Mouse (Mus musculus): ENCODE measurements around the gene Chrdl2. TPM values are rescaled to one million over a fixed set of nuclear protein-coding genes. Genes with fewer than 3 reads are reported as not detected.

The Chrdl2 gene
- polyA plus RNA-seq, 1 experiment, result 0.08 TPM

DNA sequence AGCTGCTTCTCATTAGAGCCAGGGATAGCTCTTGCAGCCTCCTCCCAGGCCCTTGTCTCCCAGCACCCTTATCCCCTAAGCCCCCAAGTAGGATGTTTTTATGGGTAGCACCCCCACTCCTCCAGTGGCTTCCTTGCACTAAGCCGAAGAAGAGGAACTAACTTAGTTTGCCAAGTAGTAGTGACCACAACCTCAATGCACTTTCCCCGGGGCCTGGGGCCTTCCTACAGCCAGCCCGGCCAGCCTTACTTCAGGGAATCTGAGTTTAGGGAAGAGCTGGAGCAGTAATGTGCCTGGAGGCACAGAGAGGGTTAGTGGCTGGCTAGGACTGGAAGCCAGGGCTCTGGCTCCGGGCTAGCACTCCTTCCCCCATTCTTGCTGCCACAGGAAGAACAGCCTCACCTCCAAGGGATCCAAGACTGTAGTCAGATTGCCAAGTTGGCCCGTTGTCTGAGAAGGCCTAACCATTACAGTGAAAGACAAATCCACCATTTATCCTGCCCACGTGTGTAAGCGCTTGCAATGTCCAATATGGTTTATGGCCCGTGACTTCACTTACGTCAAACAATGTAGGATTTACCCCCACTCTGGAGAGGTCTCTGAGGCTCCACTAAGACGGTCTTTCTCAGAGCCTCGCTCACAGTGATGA, 29.0 kb downstream of the Chrdl2 start:
- DNase-seq (ENCODE audit: low read depth in 1 of 2, low spot score in 2 of 2), result no peak
- Histone ChIP-seq H3K27ac (ENCODE audit: insufficient read depth, low read length) (no peak overlapping the region), H3K27me3 (ENCODE audit: control insufficient read depth, insufficient read depth, low read length) (no peaks in the 10 kb centered on the region), H3K4me3 (ENCODE audit: extremely low read depth, insufficient read depth, insufficient read length) (no peak overlapping the region), H3K36me3 (ENCODE audit: control insufficient read depth, insufficient read depth, low read length) (no peaks in the 10 kb centered on the region), H3K4me1 (ENCODE audit: control insufficient read depth, insufficient read depth, insufficient read length) (no peaks in the 10 kb centered on the region)
- 55% methylated on average over 11 of the region's 11 CpGs for WGBS
- no peak for TF ChIP-seq POLR2A (IDR thresholded peaks at IDR 0.05; ENCODE audit: low read depth, low read length)
- no peak for TF ChIP-seq CTCF (IDR thresholded peaks at IDR 0.05; ENCODE audit: extremely low read depth, insufficient read depth, insufficient read length, insufficient replicate concordance)

GRCm38 (mm10) chr7:100036050-100036449, 30.1 kb downstream of the Chrdl2 start:
- Histone ChIP-seq H3K4me3 (ENCODE audit: extremely low read depth, insufficient read depth, insufficient read length) (no peak overlapping the region), H3K27ac (ENCODE audit: insufficient read depth, low read length) (no peak overlapping the region), H3K4me1 (ENCODE audit: control insufficient read depth, insufficient read depth, insufficient read length) (no peaks in the 10 kb centered on the region), H3K36me3 (ENCODE audit: control insufficient read depth, insufficient read depth, low read length) (no peaks in the 10 kb centered on the region), H3K27me3 (ENCODE audit: control insufficient read depth, insufficient read depth, low read length) (no peaks in the 10 kb centered on the region)
- no peak for DNase-seq (ENCODE audit: low read depth in 1 of 2, low spot score in 2 of 2)
- 87% methylated on average over 7 of the region's 7 CpGs for WGBS
- TF ChIP-seq CTCF (IDR thresholded peaks at IDR 0.05; ENCODE audit: extremely low read depth, insufficient read depth, insufficient read length, insufficient replicate concordance) (no peak), POLR2A (IDR thresholded peaks at IDR 0.05; ENCODE audit: low read depth, low read length) (no peak)

DNA sequence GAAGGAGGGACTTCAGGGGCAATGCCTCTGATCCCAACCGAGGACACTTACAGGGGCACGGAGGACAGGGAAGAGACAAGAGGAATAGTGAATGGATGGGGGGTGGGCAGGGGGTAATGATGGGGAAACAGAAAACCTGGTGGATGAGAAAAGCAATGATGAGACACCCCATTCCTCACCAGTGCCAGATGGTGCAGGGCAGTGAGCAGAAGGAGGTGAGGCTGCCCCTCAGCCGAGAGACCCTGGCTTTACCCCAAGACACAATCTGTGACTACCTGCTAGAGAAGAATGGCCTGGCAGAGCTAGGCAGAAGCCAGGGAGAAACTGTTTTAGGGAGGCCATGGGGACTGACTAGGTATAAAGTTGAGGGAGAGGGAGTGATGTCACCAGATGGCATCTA, 30.5 kb downstream of the Chrdl2 start:
- no peak for TF ChIP-seq POLR2A (IDR thresholded peaks at IDR 0.05; ENCODE audit: low read depth, low read length)
- TF ChIP-seq CTCF (IDR thresholded peaks at IDR 0.05; ENCODE audit: extremely low read depth, insufficient read depth, insufficient read length, insufficient replicate concordance), result no peak
- no peaks in the 10 kb centered on the region for H3K4me1 ChIP-seq (ENCODE audit: control insufficient read depth, insufficient read depth, insufficient read length)
- no peak overlapping the region for H3K4me3 ChIP-seq (ENCODE audit: extremely low read depth, insufficient read depth, insufficient read length)
- 90% methylated on average over 3 of the region's 3 CpGs for WGBS
- H3K27me3 ChIP-seq (ENCODE audit: control insufficient read depth, insufficient read depth, low read length), result no peaks in the 10 kb centered on the region
- no peaks in the 10 kb centered on the region for H3K36me3 ChIP-seq (ENCODE audit: control insufficient read depth, insufficient read depth, low read length)
- no peak for DNase-seq (ENCODE audit: low read depth in 1 of 2, low spot score in 2 of 2)
- H3K27ac ChIP-seq (ENCODE audit: insufficient read depth, low read length), result no peak overlapping the region

GRCm38 (mm10) chr7:100042120-100042519, 36.1 kb downstream of the Chrdl2 start:
- Histone ChIP-seq H3K27ac (ENCODE audit: insufficient read depth, low read length) (no peak overlapping the region), H3K36me3 (ENCODE audit: control insufficient read depth, insufficient read depth, low read length) (no peaks in the 10 kb centered on the region), H3K4me1 (ENCODE audit: control insufficient read depth, insufficient read depth, insufficient read length) (no peaks in the 10 kb centered on the region), H3K4me3 (ENCODE audit: extremely low read depth, insufficient read depth, insufficient read length) (no peak overlapping the region), H3K27me3 (ENCODE audit: control insufficient read depth, insufficient read depth, low read length) (0 out of 2 replicates have a peak, but pooled peaks cover 3% of the 10 kb centered on the region)
- WGBS, result 35% methylated on average over 31 of the region's 31 CpGs
- no peak for TF ChIP-seq CTCF (IDR thresholded peaks at IDR 0.05; ENCODE audit: extremely low read depth, insufficient read depth, insufficient read length, insufficient replicate concordance)
- DNase-seq (ENCODE audit: low read depth in 1 of 2, low spot score in 2 of 2), result no peak

DNA sequence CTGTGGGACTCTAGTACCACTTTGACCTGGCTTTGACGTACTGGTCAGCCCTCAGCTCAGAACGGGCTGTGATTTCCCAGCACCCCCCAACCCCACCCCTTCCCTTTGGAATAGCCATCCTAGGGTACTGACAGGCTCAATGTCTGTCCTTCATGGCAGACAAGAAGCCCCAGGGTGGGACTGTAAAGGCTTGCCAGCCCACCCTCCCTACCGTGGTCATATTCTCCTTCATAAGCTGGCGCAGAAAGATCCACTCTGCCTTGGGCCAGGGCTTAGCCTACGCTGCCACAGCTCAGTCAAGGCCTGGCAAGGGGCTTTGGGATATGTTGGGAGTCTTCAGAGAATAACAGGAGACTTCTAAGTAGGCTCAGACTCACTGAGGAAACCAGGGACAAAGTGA, 37.1 kb downstream of the Chrdl2 start:
- WGBS, result 86% methylated on average over 5 of the region's 5 CpGs
- DNase-seq (ENCODE audit: low read depth in 1 of 2, low spot score in 2 of 2), result no peak
- H3K36me3 ChIP-seq (ENCODE audit: control insufficient read depth, insufficient read depth, low read length), result no peaks in the 10 kb centered on the region
- 0 out of 2 replicates have a peak, but pooled peaks cover 3% of the 10 kb centered on the region for H3K27me3 ChIP-seq (ENCODE audit: control insufficient read depth, insufficient read depth, low read length)
- H3K4me1 ChIP-seq (ENCODE audit: control insufficient read depth, insufficient read depth, insufficient read length), result no peaks in the 10 kb centered on the region
- no peak overlapping the region for H3K4me3 ChIP-seq (ENCODE audit: extremely low read depth, insufficient read depth, insufficient read length)
- TF ChIP-seq CTCF (IDR thresholded peaks at IDR 0.05; ENCODE audit: extremely low read depth, insufficient read depth, insufficient read length, insufficient replicate concordance), result no peak
- no peak for TF ChIP-seq POLR2A (IDR thresholded peaks at IDR 0.05; ENCODE audit: low read depth, low read length)
- H3K27ac ChIP-seq (ENCODE audit: insufficient read depth, low read length), result no peak overlapping the region

GRCm38 (mm10) chr7:100043605-100044031, 37.6 kb downstream of the Chrdl2 start:
- Histone ChIP-seq H3K36me3 (ENCODE audit: control insufficient read depth, insufficient read depth, low read length) (no peaks in the 10 kb centered on the region), H3K27me3 (ENCODE audit: control insufficient read depth, insufficient read depth, low read length) (0 out of 2 replicates have a peak, but pooled peaks cover 3% of the 10 kb centered on the region), H3K27ac (ENCODE audit: insufficient read depth, low read length) (no peak overlapping the region), H3K4me3 (ENCODE audit: extremely low read depth, insufficient read depth, insufficient read length) (no peak overlapping the region), H3K4me1 (ENCODE audit: control insufficient read depth, insufficient read depth, insufficient read length) (no peaks in the 10 kb centered on the region)
- DNase-seq (ENCODE audit: low read depth in 1 of 2, low spot score in 2 of 2), result no peak
- TF ChIP-seq POLR2A (IDR thresholded peaks at IDR 0.05; ENCODE audit: low read depth, low read length), result no peak
- TF ChIP-seq CTCF (IDR thresholded peaks at IDR 0.05; ENCODE audit: extremely low read depth, insufficient read depth, insufficient read length, insufficient replicate concordance), result no peak
- WGBS, result 63% methylated on average over 4 of the region's 4 CpGs

GRCm38 (mm10) chr7:100046486-100046885, 40.5 kb downstream of the Chrdl2 start:
- Histone ChIP-seq H3K27ac (ENCODE audit: insufficient read depth, low read length) (no peak overlapping the region), H3K36me3 (ENCODE audit: control insufficient read depth, insufficient read depth, low read length) (no peaks in the 10 kb centered on the region), H3K4me3 (ENCODE audit: extremely low read depth, insufficient read depth, insufficient read length) (no peak overlapping the region), H3K4me1 (ENCODE audit: control insufficient read depth, insufficient read depth, insufficient read length) (no peaks in the 10 kb centered on the region), H3K27me3 (ENCODE audit: control insufficient read depth, insufficient read depth, low read length) (0 out of 2 replicates have a peak, but pooled peaks cover 3% of the 10 kb centered on the region)
- no peak for TF ChIP-seq POLR2A (IDR thresholded peaks at IDR 0.05; ENCODE audit: low read depth, low read length)
- no peak for DNase-seq (ENCODE audit: low read depth in 1 of 2, low spot score in 2 of 2)
- 70% methylated on average over 2 of the region's 2 CpGs for WGBS

Measured in spleen, adult 2 months (tissue).